Mouse (Mus musculus): ENCODE data around the gene Atp11a. TPM values are rescaled to one million over a fixed set of nuclear protein-coding genes. Genes with fewer than 3 reads are reported as not detected.

Gene Atp11a
- polyA plus RNA-seq, 1 experiment from 2014 or later, result 7.4 TPM

- H3K36me3 ChIP-seq (ENCODE audit: control insufficient read depth, insufficient read depth, low read length), result no peaks in the 10 kb centered on the region
- peak; percentile 91 for TF ChIP-seq CTCF (IDR thresholded peaks at IDR 0.05; ENCODE audit: low read depth)
- TF ChIP-seq EP300 (optimal IDR thresholded peaks at IDR 0.05), result no peak
- no peaks in the 10 kb centered on the region for H3K27me3 ChIP-seq (ENCODE audit: control insufficient read depth, insufficient read depth, low read length)
- ATAC-seq (ENCODE audit: low FRiP score, low TSS enrichment), result peak; percentile 56
- H3K4me2 ChIP-seq (replicated peaks; ENCODE audit: low read depth), result no peak overlapping the region
- H3K27ac ChIP-seq (replicated peaks), result no peak overlapping the region
- H3K4me1 ChIP-seq (replicated peaks; ENCODE audit: control insufficient read depth, insufficient read depth), result no peaks in the 10 kb centered on the region
- peak; percentile 59 for DNase-seq (ENCODE audit: low spot score)
- H3K9ac ChIP-seq (ENCODE audit: low read length), result no peak overlapping the region
- H3K9me3 ChIP-seq (ENCODE audit: control insufficient read depth, low read length), result no peaks in the 10 kb centered on the region
- H3K4me3 ChIP-seq (ENCODE audit: low read depth, low read length), result no peak overlapping the region
- WGBS, result 43% methylated on average over 13 of the region's 13 CpGs
Observed at GRCm38 (mm10) chr8:12896494-12897373, 139.9 kb downstream of the Atp11a start.

GRCm38 (mm10) chr8:12897815-12898214 lies 141.0 kb downstream of the Atp11a start:
- Histone ChIP-seq H3K9me3 (ENCODE audit: control insufficient read depth, low read length) (no peaks in the 10 kb centered on the region), H3K4me1 (replicated peaks; ENCODE audit: control insufficient read depth, insufficient read depth) (no peaks in the 10 kb centered on the region), H3K27me3 (ENCODE audit: control insufficient read depth, insufficient read depth, low read length) (no peaks in the 10 kb centered on the region), H3K4me3 (ENCODE audit: low read depth, low read length) (no peak overlapping the region), H3K27ac (replicated peaks) (no peak overlapping the region), H3K4me2 (replicated peaks; ENCODE audit: low read depth) (no peak overlapping the region), H3K36me3 (ENCODE audit: control insufficient read depth, insufficient read depth, low read length) (no peaks in the 10 kb centered on the region), H3K9ac (ENCODE audit: low read length) (no peak overlapping the region)
- ATAC-seq (ENCODE audit: low FRiP score, low TSS enrichment) (no peak), DNase-seq (ENCODE audit: low spot score) (peak; percentile 24)
- WGBS, result 27% methylated on average over 9 of the region's 9 CpGs
- TF ChIP-seq EP300 (optimal IDR thresholded peaks at IDR 0.05), result no peak

GRCm38 (mm10) chr8:12903790-12904415 lies 147.1 kb downstream of the Atp11a start:
- H3K27ac ChIP-seq (replicated peaks), result peak overlapping the region; percentile 49; the same call in 1 of the 2 replicates

GRCm38 (mm10) chr8:12905122-12905521 lies 148.3 kb downstream of the Atp11a start:
- no peak overlapping the region for H3K9ac ChIP-seq (ENCODE audit: low read length)
- DNase-seq (ENCODE audit: low spot score), result no peak
- H3K27ac ChIP-seq (replicated peaks), result peak overlapping the region; percentile 56
- 79% methylated on average over 5 of the region's 5 CpGs for whole genome bisulfite sequencing
- no peak for TF ChIP-seq CTCF (IDR thresholded peaks at IDR 0.05; ENCODE audit: low read depth)
- TF ChIP-seq EP300 (optimal IDR thresholded peaks at IDR 0.05), result no peak
- no peaks in the 10 kb centered on the region for H3K4me1 ChIP-seq (replicated peaks; ENCODE audit: control insufficient read depth, insufficient read depth)
- H3K9me3 ChIP-seq (ENCODE audit: control insufficient read depth, low read length), result no peaks in the 10 kb centered on the region
- H3K36me3 ChIP-seq (ENCODE audit: control insufficient read depth, insufficient read depth, low read length), result no peaks in the 10 kb centered on the region
- no peak for ATAC-seq (ENCODE audit: low FRiP score, low TSS enrichment)
- H3K27me3 ChIP-seq (ENCODE audit: control insufficient read depth, insufficient read depth, low read length), result no peaks in the 10 kb centered on the region
- no peak overlapping the region for H3K4me2 ChIP-seq (replicated peaks; ENCODE audit: low read depth)
- H3K4me3 ChIP-seq (ENCODE audit: low read depth, low read length), result no peak overlapping the region

More at GRCm38 (mm10) chr8:12903790-12904415, 147.1 kb downstream of the Atp11a start:
- WGBS, result 70% methylated on average over 13 of the region's 13 CpGs
- Histone ChIP-seq H3K4me2 (replicated peaks; ENCODE audit: low read depth) (no peak overlapping the region), H3K27me3 (ENCODE audit: control insufficient read depth, insufficient read depth, low read length) (no peaks in the 10 kb centered on the region), H3K4me1 (replicated peaks; ENCODE audit: control insufficient read depth, insufficient read depth) (no peaks in the 10 kb centered on the region), H3K9me3 (ENCODE audit: control insufficient read depth, low read length) (no peaks in the 10 kb centered on the region), H3K36me3 (ENCODE audit: control insufficient read depth, insufficient read depth, low read length) (no peaks in the 10 kb centered on the region), H3K9ac (ENCODE audit: low read length) (no peak overlapping the region), H3K4me3 (ENCODE audit: low read depth, low read length) (no peak overlapping the region)
- ATAC-seq (ENCODE audit: low FRiP score, low TSS enrichment) (no peak), DNase-seq (ENCODE audit: low spot score) (no peak)
- TF ChIP-seq EP300 (optimal IDR thresholded peaks at IDR 0.05) (no peak), CTCF (IDR thresholded peaks at IDR 0.05; ENCODE audit: low read depth) (no peak)

- H3K4me2 ChIP-seq (replicated peaks; ENCODE audit: low read depth), result no peak overlapping the region
- H3K9me3 ChIP-seq (ENCODE audit: control insufficient read depth, low read length), result no peaks in the 10 kb centered on the region
- WGBS, result 72% methylated on average over 11 of the region's 11 CpGs
- H3K4me1 ChIP-seq (replicated peaks; ENCODE audit: control insufficient read depth, insufficient read depth), result no peaks in the 10 kb centered on the region
- no peaks in the 10 kb centered on the region for H3K27me3 ChIP-seq (ENCODE audit: control insufficient read depth, insufficient read depth, low read length)
- TF ChIP-seq CTCF (IDR thresholded peaks at IDR 0.05; ENCODE audit: low read depth) (no peak), EP300 (optimal IDR thresholded peaks at IDR 0.05) (no peak)
- H3K36me3 ChIP-seq (ENCODE audit: control insufficient read depth, insufficient read depth, low read length), result no peaks in the 10 kb centered on the region
- peak overlapping the region; percentile 56 for H3K27ac ChIP-seq (replicated peaks)
- no peak overlapping the region for H3K9ac ChIP-seq (ENCODE audit: low read length)
- H3K4me3 ChIP-seq (ENCODE audit: low read depth, low read length), result no peak overlapping the region
- DNase-seq (ENCODE audit: low spot score) (no peak), ATAC-seq (ENCODE audit: low FRiP score, low TSS enrichment) (peak; percentile 42; the same call in 1 of the 2 replicates)
Observed at GRCm38 (mm10) chr8:12905599-12906321, 148.9 kb downstream of the Atp11a start.
